Mouse (Mus musculus): ENCODE measurements at regions not wholly inside any gene's neighbourhood (a gene's known extent, or its start where the extent isn't known, plus 50 kb on each side); places are given as distances from the start of the nearest gene placed in this dataset.

GRCm38 (mm10) chr1:18668901-18669300 lies 404.0 kb upstream of the Defb41 start:
- DNase-seq (ENCODE audit: low spot score): no peak

GRCm38 (mm10) chr1:18668265-18668664 lies 403.3 kb upstream of the Defb41 start:
- no peak for DNase-seq (ENCODE audit: low spot score)

DNA sequence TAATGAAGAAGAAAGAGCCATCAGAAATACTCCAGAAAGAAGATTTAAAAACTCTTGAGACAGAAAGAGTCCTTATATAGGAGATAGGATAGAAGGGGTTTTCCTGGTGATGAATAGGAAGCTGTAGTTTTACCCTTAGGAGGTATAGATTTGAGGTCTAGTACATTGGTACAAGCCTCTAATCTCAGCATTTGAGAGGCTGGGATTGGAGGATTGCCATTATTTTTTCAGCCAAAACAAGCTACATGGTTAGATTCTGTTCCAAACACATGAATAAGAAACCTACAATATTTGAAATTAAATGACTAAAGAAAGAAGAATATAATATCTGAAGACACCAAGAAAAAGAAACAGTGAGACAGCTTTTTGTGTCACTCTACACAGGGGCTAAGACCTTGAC lies 375.9 kb upstream of the Defb41 start:
- no peak for DNase-seq (ENCODE audit: low spot score)

- no peak for DNase-seq (ENCODE audit: low spot score)
These were observed 374.7 kb upstream of the Defb41 start for GRCm38 (mm10) chr1:18639460-18640300.

DNA sequence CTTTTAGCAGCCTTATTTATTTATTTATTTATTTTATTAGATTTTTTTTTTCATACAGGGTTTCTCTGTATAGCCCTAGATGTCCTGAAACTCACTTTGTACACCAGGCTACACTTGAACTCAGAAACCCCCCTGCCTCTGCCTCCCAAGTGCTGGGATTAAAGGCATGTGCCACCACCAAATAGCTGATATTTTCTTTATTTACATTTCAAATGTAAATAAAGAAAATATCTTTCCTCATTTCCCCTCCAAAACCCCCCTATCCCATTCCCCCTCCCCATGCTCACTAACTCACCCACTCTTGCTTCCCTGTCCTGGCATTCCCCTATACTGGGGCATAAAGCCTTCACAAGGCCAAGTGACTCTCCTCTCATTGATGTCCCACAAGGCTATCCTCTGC lies 372.4 kb upstream of the Defb41 start:
- no peak for DNase-seq (ENCODE audit: low spot score)

DNA sequence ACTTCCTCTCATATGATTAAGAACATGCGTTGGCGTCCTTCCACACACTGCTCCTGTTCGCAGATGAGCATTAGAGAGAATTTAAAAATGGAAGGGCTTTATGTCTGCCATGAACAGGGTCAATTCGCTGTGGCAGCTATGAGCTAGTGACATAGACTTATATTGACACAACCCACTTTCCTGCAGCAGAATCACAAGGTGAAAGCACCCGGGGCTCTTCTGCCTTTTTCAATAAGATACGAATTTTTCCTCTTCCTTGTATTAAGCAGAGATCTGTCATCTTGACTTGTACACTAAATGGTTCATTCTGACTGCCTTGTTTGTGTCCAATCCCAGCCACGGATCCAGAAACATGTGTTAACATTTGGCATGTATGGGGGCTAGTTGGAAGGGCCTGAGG lies 345.3 kb upstream of the Defb41 start:
- no peak for DNase-seq (ENCODE audit: low spot score)

DNA sequence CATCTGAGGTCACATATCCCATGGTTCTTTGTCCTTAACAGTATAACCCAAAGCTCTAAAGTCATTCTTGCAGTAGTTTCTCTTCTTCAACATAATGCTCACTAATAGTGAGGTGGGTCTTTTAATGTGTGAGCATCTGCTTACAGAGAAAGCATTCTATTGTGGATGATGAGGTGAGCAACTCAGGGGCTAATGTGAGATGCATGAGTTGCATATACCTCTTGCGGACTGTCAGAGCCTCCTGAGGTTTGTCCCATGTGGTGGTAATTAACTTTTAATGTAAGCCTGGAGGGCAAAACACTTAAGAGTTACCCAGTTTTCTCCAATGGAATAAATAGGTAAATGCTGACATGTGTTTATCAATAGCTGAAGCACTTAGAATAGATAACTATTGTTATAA lies 334.9 kb upstream of the Defb41 start:
- DNase-seq (ENCODE audit: low spot score): no peak

GRCm38 (mm10) chr1:18598908-18599307 lies 334.0 kb upstream of the Defb41 start:
- no peak for DNase-seq (ENCODE audit: low spot score)

DNA sequence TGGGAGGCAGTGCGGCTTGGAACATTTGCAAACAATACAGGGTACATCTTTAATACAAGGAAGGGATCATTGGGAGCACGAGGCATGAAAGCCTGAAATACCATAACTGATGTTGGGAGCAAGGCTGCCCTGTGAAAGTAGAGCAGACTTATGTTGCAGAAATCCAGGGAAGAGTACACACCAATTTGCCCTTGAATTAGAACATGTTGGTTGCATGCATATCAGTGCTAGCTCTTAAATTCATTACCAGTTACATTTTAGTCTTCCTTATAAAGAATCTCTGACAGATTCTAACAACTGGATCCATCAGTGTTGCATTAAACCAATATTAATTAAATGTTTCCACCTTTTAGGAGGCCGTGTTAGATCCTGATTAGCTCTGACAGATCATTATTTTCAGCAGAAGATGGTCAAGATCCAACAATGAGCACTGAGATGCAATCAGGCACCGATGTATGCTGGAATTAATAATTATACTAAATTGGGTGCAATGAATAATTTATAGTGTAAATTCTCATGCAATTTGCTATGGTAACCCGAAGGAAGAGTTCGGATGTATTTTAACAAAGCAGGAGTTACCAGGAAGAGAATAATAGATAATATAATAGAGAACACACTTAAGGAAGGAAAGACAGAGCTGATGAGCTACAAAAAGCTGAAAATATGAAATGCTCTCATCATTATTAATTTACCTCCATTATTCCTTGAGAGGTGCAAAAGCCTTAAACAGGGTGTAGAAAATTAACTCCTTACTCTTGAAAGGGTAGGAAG lies 318.6 kb upstream of the Defb41 start:
- DNase-seq (ENCODE audit: low spot score): no peak

- DNase-seq (ENCODE audit: low spot score): no peak
These were observed 313.7 kb upstream of the Defb41 start for GRCm38 (mm10) chr1:18578625-18579024.

DNA sequence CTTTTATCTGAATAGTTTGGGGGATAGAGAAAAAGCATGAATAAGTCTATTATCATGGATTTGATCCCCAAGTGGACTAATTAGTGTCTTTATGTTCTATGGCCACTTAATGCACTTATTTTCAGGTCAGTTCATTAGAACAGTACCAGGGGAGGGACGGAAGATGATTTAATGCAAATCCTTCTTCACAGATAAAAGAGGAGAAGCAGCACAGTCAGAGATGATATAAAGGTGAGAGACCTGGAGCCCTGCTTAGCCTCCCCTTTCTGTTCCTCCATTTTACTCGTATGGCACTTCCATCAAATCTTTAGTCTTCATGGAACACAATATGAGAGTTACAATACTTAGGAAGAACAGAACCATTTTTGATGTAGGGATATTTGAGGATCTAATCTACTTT lies 302.1 kb upstream of the Defb41 start:
- no peak for DNase-seq (ENCODE audit: low spot score)

- no peak for DNase-seq (ENCODE audit: low spot score)
These were observed 286.3 kb upstream of the Defb41 start for GRCm38 (mm10) chr1:18551211-18551610.

DNA sequence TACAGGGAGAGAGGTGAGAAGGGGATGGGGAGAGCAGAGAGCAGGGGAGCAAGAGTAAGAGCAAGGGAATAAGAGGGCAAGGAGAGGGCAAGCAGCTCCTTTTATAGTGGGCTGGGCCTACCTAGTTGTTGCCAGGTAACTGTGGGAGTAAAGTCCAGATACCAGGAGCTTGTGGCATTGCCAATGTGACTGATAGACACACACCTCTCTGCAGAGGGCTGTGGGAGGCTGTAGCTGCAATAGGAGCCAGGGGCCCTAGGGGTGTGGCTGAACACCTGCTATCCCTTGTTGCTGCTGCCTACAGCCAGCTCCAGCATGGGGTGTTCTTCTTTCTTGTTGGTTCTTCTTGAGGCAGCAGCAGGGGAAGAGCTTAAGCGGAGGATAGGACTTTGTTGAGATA lies 266.8 kb upstream of the Defb41 start:
- no peak for DNase-seq (ENCODE audit: low spot score)

GRCm38 (mm10) chr1:18524485-18524884 lies 259.5 kb upstream of the Defb41 start:
- DNase-seq (ENCODE audit: low spot score): no peak

DNA sequence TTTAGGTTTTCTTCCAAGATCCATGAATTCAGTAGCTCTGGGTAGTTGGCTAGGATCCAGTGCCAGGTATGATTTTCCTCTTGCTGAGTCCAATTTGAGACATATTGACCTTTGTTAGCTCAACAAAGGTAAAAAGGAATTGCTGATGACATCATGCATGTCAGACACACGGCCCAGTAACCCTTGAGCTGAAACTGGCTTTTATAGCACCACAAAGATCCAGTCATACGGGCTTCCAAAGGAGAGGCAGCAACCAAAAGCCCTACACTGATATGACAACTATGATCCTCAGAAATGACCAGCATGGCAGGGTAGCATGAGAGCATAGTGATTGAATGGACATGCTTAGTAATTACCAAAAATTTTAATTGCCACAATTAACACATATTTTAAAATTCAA lies 258.0 kb upstream of the Defb41 start:
- no peak for DNase-seq (ENCODE audit: low spot score)

DNA sequence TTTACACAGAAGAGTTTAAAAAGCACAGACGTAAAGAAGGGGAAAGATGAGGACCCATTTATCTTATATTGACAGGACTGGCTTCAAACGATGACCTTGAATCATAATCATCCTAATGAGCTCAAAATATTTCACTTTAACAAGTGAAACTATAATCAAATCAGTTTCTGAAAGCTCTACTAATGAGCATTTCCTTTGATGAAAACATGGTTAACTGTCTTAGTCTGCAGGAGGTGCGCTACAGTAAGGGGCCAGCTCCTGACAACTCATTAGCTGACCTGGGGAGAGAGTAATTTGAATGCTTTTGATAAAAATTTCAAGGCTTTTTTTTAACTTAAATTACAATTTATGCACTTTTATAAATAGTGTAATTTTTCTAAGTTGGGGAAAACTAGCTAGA lies 247.8 kb upstream of the Defb41 start:
- no peak for DNase-seq (ENCODE audit: low spot score)

DNA sequence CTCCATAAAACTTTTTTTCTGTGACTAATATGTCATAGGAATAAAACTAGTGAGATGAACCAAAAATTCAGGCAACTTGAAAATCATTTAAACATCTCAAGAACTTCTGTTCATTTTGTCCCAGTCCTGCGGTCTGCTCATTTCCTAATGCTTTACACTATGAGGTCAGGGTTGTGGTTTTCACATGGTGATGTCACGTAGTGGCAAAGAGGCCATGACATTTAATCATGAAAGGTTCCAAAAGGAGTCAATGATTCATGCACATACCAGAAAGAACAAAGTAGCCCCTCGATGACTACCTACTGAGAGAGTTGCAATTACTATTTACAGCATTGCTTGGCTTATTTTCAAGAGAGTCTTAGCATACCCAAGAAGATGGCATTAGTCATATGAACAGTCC lies 233.6 kb upstream of the Defb41 start:
- DNase-seq (ENCODE audit: low spot score): no peak

DNA sequence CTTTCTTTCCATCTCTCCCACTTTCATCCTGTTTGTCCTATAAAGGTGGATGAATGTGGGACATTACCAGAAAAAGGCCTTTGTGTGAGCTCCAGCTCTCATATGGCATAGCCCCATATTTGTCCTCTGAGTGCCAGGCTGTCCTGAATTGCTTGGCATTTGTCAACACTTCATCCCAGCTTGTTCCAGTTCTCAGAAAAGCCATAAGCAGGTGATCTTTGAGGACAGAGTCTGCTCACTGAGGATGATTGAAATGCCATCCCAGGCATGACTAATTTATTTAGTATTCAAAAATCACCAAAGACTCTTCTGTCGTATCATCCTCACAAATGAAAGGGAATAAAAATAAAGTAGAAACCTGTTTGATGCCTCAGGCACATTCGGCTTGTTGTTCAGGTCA lies 203.6 kb upstream of the Defb41 start:
- no peak for DNase-seq (ENCODE audit: low spot score)

- DNase-seq (ENCODE audit: low spot score): no peak
These were observed 200.4 kb upstream of the Defb41 start for GRCm38 (mm10) chr1:18465303-18465829.

DNA sequence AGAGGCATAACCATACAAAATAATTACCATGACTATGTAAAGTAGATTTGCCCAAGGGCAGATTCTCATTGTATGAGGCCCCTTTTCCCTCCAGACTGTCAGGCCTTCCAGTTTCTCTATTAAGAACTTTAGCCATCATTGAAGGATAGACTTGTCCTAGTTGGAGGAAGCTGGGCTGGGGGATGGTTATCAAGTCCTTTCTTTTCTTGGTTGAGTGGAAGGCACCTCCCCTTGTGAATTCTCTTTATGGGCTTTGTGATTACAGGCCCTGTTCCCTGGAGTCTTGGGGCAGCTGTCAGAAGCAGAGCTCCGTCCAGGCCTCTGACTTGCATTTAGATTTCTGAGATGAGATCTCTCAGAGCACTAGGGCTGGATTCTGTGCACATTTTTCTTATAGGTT lies 198.3 kb upstream of the Defb41 start:
- DNase-seq (ENCODE audit: low spot score): no peak

DNA sequence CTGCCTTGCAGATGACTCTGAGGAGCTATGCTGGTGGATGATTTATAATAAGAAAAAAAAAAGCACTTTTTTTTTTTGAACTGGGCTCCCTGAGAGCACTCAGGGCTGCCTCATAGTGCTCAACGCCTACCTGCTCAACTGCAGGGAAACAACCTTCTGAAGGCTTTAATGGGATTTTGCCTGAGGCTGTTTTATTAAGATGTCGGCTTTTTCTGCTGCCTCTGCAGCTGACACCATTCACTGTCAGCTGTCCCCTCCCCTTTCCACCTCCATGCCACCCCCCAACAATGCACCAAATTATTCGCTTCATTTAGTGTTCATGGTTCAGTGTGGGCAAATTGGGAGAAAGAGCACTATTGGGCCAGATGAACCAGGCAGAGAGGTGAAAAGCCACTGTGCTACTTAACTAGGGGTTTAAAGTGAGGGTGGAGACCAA lies 151.4 kb upstream of the Defb41 start:
- DNase-seq (ENCODE audit: low spot score): no peak

GRCm38 (mm10) chr1:18415879-18416278 lies 150.9 kb upstream of the Defb41 start:
- no peak for DNase-seq (ENCODE audit: low spot score)

DNA sequence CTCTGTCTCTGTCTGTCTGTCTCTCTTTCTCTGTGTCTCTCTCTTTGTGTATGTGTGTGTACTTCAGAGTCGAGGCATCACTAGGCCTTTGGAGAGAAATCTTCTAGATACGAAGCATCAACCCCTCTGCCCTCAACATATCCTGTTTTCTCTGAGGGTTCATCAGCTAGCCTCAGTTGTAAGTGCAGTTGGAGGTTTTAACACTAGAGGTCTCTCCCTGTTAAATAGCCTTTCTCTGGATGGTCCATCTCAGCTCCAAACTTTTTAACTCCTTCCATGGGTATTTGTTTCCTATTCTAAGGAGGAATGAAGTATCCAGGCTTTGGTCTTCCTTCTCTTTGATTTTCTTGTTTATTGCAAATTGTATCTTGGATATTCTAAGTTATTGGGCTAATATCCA lies 147.8 kb upstream of the Defb41 start:
- DNase-seq (ENCODE audit: low spot score): no peak
